Mouse (Mus musculus): ENCODE results near the gene Gal3st3. TPM values are rescaled to one million over a fixed set of nuclear protein-coding genes. Genes with fewer than 3 reads are reported as not detected.
A peak's percentile ranks its signal among the peaks of the same experiment; 100 is the strongest.
"Not testable (repeated sequence)": the region's sequence is repeated elsewhere in the genome, so short reads cannot be mapped to it uniquely, and the experiment has no call there.

Gene Gal3st3
- polyA plus RNA-seq, 1 experiment from 2014 or later = 3.3 TPM

DNA sequence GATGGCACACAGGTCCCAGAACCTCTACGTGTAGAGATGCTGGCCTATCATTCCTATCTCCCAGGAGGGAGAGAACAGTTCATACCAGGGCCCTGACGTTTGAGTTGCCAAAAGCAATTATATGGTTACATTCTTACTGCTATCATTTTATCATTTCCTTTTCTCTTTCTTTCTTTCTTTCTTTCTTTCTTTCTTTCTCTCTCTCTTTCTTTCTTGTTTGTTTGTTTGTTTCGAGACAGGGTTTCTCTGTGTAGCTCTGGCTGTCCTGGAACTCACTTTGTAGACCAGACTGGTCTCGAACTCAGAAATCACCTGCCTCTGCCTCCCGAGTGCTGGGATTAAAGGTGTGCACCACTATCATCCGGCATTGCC lies 51.4 kb downstream of the Gal3st3 start, which contains the start of gene Cst6:
Gene Cst6 (minus strand): TSS at position 73 of the 372 bp plus-strand sequence.
- H3K9ac ChIP-seq (ENCODE audit: low read length) = peak within 1 kb of the TSS; percentile 28
- H3K4me3 ChIP-seq (ENCODE audit: low read depth, low read length) = peak within 1 kb of the TSS; percentile 23
- 65% methylated on average over 6 of the region's 6 CpGs for WGBS
- H3K4me1 ChIP-seq (replicated peaks; ENCODE audit: control insufficient read depth, insufficient read depth, low read length); H3K27ac ChIP-seq (ENCODE audit: low read depth); H3K9me3 ChIP-seq (ENCODE audit: control insufficient read depth, low read length); DNase-seq (ENCODE audit: low spot score); ATAC-seq (replicated peaks; ENCODE audit: low FRiP score, low TSS enrichment, low read depth); H3K36me3 ChIP-seq (ENCODE audit: control insufficient read depth, insufficient read depth, low read length); H3K27me3 ChIP-seq (replicated peaks; ENCODE audit: control insufficient read depth, insufficient read depth, low read length): not testable (repeated sequence)
- H3K4me2 ChIP-seq (ENCODE audit: low read length) = peak within 1 kb of the TSS; percentile 53

DNA sequence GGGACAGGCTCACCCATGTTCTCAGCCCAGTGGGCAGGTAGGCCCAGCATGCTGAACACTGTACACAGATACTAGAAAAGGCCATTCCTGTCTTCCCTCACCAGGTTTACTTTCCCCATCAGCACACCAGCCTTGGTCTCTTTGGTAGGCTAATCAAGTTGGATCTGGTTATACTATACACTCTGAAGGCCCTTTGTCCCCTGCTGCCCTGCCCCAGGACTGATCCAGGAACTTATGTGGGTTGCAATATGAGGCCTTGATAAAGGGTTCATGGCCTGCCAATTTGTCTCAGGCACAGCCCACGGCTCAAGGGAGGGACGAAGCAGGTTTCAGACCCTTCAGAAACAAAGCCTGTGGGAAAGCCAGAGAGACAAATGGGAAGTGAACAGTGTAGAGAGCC lies 55.5 kb downstream of the Gal3st3 start:
- WGBS = 66% methylated on average over 2 of the region's 2 CpGs
- no peak overlapping the region for H3K9ac ChIP-seq (ENCODE audit: low read length)
- no peaks in the 10 kb centered on the region for H3K4me1 ChIP-seq (replicated peaks; ENCODE audit: control insufficient read depth, insufficient read depth, low read length)
- H3K27ac ChIP-seq (ENCODE audit: low read depth) = no peak overlapping the region
- no peaks in the 10 kb centered on the region for H3K27me3 ChIP-seq (replicated peaks; ENCODE audit: control insufficient read depth, insufficient read depth, low read length)
- H3K4me3 ChIP-seq (ENCODE audit: low read depth, low read length) = no peak overlapping the region
- ATAC-seq (replicated peaks; ENCODE audit: low FRiP score, low TSS enrichment, low read depth) = no peak
- no peak overlapping the region for H3K4me2 ChIP-seq (ENCODE audit: low read length)
- no peak for DNase-seq (ENCODE audit: low spot score)
- H3K9me3 ChIP-seq (ENCODE audit: control insufficient read depth, low read length) = no peaks in the 10 kb centered on the region
- H3K36me3 ChIP-seq (ENCODE audit: control insufficient read depth, insufficient read depth, low read length) = no peaks in the 10 kb centered on the region

DNA sequence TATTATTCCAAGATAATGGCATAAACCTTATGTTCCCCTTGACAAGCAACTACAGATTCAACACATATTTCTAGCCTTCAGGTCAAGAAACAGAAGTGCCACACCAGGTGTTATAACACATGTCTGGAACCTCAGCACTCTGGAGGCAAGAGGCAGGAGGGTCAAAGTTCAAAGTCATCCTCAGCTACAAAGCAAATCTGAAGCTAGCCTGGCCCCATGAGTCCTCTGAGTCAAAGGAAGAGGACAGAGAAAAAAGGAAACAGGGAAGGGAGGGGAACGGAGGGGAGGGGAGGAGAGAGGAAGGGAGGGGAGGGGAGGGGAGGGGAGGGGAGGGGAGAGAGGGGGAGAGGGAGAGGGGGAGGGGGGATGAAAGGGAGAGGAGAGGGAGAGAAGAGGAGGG lies 57.9 kb downstream of the Gal3st3 start:
- WGBS = no CpG with 5 or more reads among the region's 1 CpGs

More for the DNA sequence above, 57.9 kb downstream of the Gal3st3 start:
- Histone ChIP-seq H3K27ac (ENCODE audit: low read depth) (no peak overlapping the region), H3K9ac (ENCODE audit: low read length) (no peak overlapping the region), H3K27me3 (replicated peaks; ENCODE audit: control insufficient read depth, insufficient read depth, low read length) (no peaks in the 10 kb centered on the region), H3K4me1 (replicated peaks; ENCODE audit: control insufficient read depth, insufficient read depth, low read length) (no peaks in the 10 kb centered on the region), H3K4me3 (ENCODE audit: low read depth, low read length) (no peak overlapping the region), H3K36me3 (ENCODE audit: control insufficient read depth, insufficient read depth, low read length) (no peaks in the 10 kb centered on the region), H3K9me3 (ENCODE audit: control insufficient read depth, low read length) (no peaks in the 10 kb centered on the region), H3K4me2 (ENCODE audit: low read length) (no peak overlapping the region)
- DNase-seq (ENCODE audit: low spot score) = no peak
- no peak for ATAC-seq (replicated peaks; ENCODE audit: low FRiP score, low TSS enrichment, low read depth)

Other genes with a start within 250 kb of the Gal3st3 start
- gene Rin1, start 247.8 kb upstream of the Gal3st3 start, polyA plus RNA-seq (2014; fragmentation: Nextera tagmentation; extraction: Ambion mirVana) = 2.6 and 3.8 TPM in 2 replicates
- gene Cd248, start 230.3 kb upstream of the Gal3st3 start, polyA plus RNA-seq (2014; fragmentation: Nextera tagmentation; extraction: Ambion mirVana) = 69.8 and 70.2 TPM in 2 replicates
- gene Tmem151a, start 212.8 kb upstream of the Gal3st3 start, polyA plus RNA-seq (2014; fragmentation: Nextera tagmentation; extraction: Ambion mirVana) = 7.1 and 8.2 TPM in 2 replicates
- 111 and 114 TPM in 2 replicates for gene Yif1a, start 209.8 kb upstream of the Gal3st3 start, polyA plus RNA-seq (2014; fragmentation: Nextera tagmentation; extraction: Ambion mirVana)
- gene Cnih2, start 199.8 kb upstream of the Gal3st3 start, polyA plus RNA-seq (2014; fragmentation: Nextera tagmentation; extraction: Ambion mirVana) = 22.3 and 22.9 TPM in 2 replicates
- 246 and 252 TPM in 2 replicates for gene Rab1b, start 191.3 kb upstream of the Gal3st3 start, polyA plus RNA-seq (2014; fragmentation: Nextera tagmentation; extraction: Ambion mirVana)
- 16.8 and 19.0 TPM in 2 replicates for gene Klc2, start 179.8 kb upstream of the Gal3st3 start, polyA plus RNA-seq (2014; fragmentation: Nextera tagmentation; extraction: Ambion mirVana)
- gene Pacs1, start 25.2 kb upstream of the Gal3st3 start, polyA plus RNA-seq (2014; fragmentation: Nextera tagmentation; extraction: Ambion mirVana) = 22.9 and 23.4 TPM in 2 replicates
- 321 and 334 TPM in 2 replicates for gene Sf3b2, start 2.9 kb upstream of the Gal3st3 start, polyA plus RNA-seq (2014; fragmentation: Nextera tagmentation; extraction: Ambion mirVana)
- not detected in 2 replicates for gene Catsper1, start 37.4 kb downstream of the Gal3st3 start, polyA plus RNA-seq (2014; fragmentation: Nextera tagmentation; extraction: Ambion mirVana)
- gene Cst6, start 51.2 kb downstream of the Gal3st3 start, polyA plus RNA-seq (2014; fragmentation: Nextera tagmentation; extraction: Ambion mirVana) = 1.8 and 2.5 TPM in 2 replicates
- 55.4 and 59.7 TPM in 2 replicates for gene Eif1ad, start 68.4 kb downstream of the Gal3st3 start, polyA plus RNA-seq (2014; fragmentation: Nextera tagmentation; extraction: Ambion mirVana)
- 499 and 514 TPM in 2 replicates for gene Banf1, start 68.8 kb downstream of the Gal3st3 start, polyA plus RNA-seq (2014; fragmentation: Nextera tagmentation; extraction: Ambion mirVana)
- gene Sart1, start 90.4 kb downstream of the Gal3st3 start, polyA plus RNA-seq (2014; fragmentation: Nextera tagmentation; extraction: Ambion mirVana) = 57.1 and 69.1 TPM in 2 replicates
- gene Tsga10ip, start 104.2 kb downstream of the Gal3st3 start, polyA plus RNA-seq (2014; fragmentation: Nextera tagmentation; extraction: Ambion mirVana) = 2.8 TPM in 1 of 2 replicates, not detected in the other
- gene Drap1, start 126.6 kb downstream of the Gal3st3 start, polyA plus RNA-seq (2014; fragmentation: Nextera tagmentation; extraction: Ambion mirVana) = 170 and 173 TPM in 2 replicates
- 34.2 and 41.2 TPM in 2 replicates for gene AI837181, start 126.8 kb downstream of the Gal3st3 start, polyA plus RNA-seq (2014; fragmentation: Nextera tagmentation; extraction: Ambion mirVana)
- gene Fosl1, start 149.2 kb downstream of the Gal3st3 start, polyA plus RNA-seq (2014; fragmentation: Nextera tagmentation; extraction: Ambion mirVana) = not detected in 2 replicates
- gene Ccdc85b, start 159.6 kb downstream of the Gal3st3 start, polyA plus RNA-seq (2014; fragmentation: Nextera tagmentation; extraction: Ambion mirVana) = 7.1 TPM in 2 replicates
- gene Fibp, start 162.3 kb downstream of the Gal3st3 start, polyA plus RNA-seq (2014; fragmentation: Nextera tagmentation; extraction: Ambion mirVana) = 111 and 112 TPM in 2 replicates
- gene Ctsw, start 170.2 kb downstream of the Gal3st3 start, polyA plus RNA-seq (2014; fragmentation: Nextera tagmentation; extraction: Ambion mirVana) = 1.6 and 2.0 TPM in 2 replicates
- gene Efemp2, start 175.6 kb downstream of the Gal3st3 start, polyA plus RNA-seq (2014; fragmentation: Nextera tagmentation; extraction: Ambion mirVana) = 136 and 151 TPM in 2 replicates
- gene Mus81, start 190.1 kb downstream of the Gal3st3 start, polyA plus RNA-seq (2014; fragmentation: Nextera tagmentation; extraction: Ambion mirVana) = 37.0 and 38.3 TPM in 2 replicates
- gene Cfl1, start 192.1 kb downstream of the Gal3st3 start, polyA plus RNA-seq (2014; fragmentation: Nextera tagmentation; extraction: Ambion mirVana) = 2,844 and 3,105 TPM in 2 replicates
- not detected in 2 replicates for gene 1700020D05Rik, start 205.5 kb downstream of the Gal3st3 start, polyA plus RNA-seq (2014; fragmentation: Nextera tagmentation; extraction: Ambion mirVana)
- gene Snx32, start 212.2 kb downstream of the Gal3st3 start, polyA plus RNA-seq (2014; fragmentation: Nextera tagmentation; extraction: Ambion mirVana) = 9.4 and 10.8 TPM in 2 replicates